ENCODE assay signal across 8 mouse cellular contexts in genomic region chr3:153912546-153913509, GRCm38 (mm10). TPM values are rescaled to one million over a fixed set of nuclear protein-coding genes. Genes with fewer than 3 reads are reported as not detected.
DNase-seq lines count a peak whose midpoint lies in the region; ATAC-seq and TF ChIP-seq lines count a peak whose summit lies in the region.

Gene Rabggtb (minus strand): TSS chr3:153913009.

- peaks cover 1% of the 10 kb centered on the region for H3K4me1 ChIP-seq in ES-Bruce4 (ENCODE audit: control insufficient read depth, insufficient read depth, low read length)
- H3K4me1 ChIP-seq in forebrain, embryonic 15.5 days = peaks cover 35% of the 10 kb centered on the region
- peaks cover 17% of the 10 kb centered on the region for H3K4me1 ChIP-seq in lung, adult 2 months (ENCODE audit: control insufficient read depth, insufficient read depth, low read length)

- no peaks in the 10 kb centered on the region for H3K27me3 ChIP-seq in ES-Bruce4 (ENCODE audit: control insufficient read depth, insufficient read depth, low read length, poor library complexity, severe bottlenecking)
- no peaks in the 10 kb centered on the region for H3K27me3 ChIP-seq in forebrain, embryonic 15.5 days

- peak within 1 kb of the TSS; percentile 55 for H3K4me2 ChIP-seq in forebrain, embryonic 15.5 days (replicated peaks)

- H3K9ac ChIP-seq in ES-Bruce4 (ENCODE audit: low read depth, poor library complexity, severe bottlenecking) = peak within 1 kb of the TSS; percentile 98
- H3K9ac ChIP-seq in forebrain, embryonic 15.5 days (replicated peaks) = peak within 1 kb of the TSS; percentile 95

- peak within 1 kb of the TSS; percentile 98 for H3K4me3 ChIP-seq in ES-Bruce4 (ENCODE audit: low read depth, low read length)
- H3K4me3 ChIP-seq in forebrain, embryonic 15.5 days = peak within 1 kb of the TSS; percentile 87
- H3K4me3 ChIP-seq in lung, adult 2 months (replicated peaks; ENCODE audit: extremely low read depth, low read depth, low read length) = peak within 1 kb of the TSS; percentile 95

- no peak for TF ChIP-seq EP300 in ES-Bruce4 (IDR thresholded peaks at IDR 0.05; ENCODE audit: insufficient read depth, low read depth, low read length)

- no peaks in the 10 kb centered on the region for H3K9me3 ChIP-seq in ES-Bruce4 (replicated peaks; ENCODE audit: control insufficient read depth, insufficient read depth, low read length, poor library complexity, severe bottlenecking)
- H3K9me3 ChIP-seq in forebrain, embryonic 15.5 days = no peaks in the 10 kb centered on the region

- DNase-seq in cerebellum, adult 11 months = peak; percentile 95
- DNase-seq in heart, postnatal 25 days (ENCODE audit: low spot score) = peak; percentile 90
- DNase-seq in layer of hippocampus, adult 18-20 months (ENCODE audit: low spot score in 2 of 2) = peak; percentile 94 to 97
- DNase-seq in lung, adult 2 months = peak; percentile 90
- peak; percentile 88 to 89 for DNase-seq in thymus, adult 18-20 months

- WGBS in forebrain, embryonic 15.5 days = under 1% methylated on average over 65 of the region's 65 CpGs
- WGBS in lung, adult 2 months = under 1% methylated on average over 65 of the region's 65 CpGs

- TF ChIP-seq CTCF in ES-Bruce4 (IDR thresholded peaks at IDR 0.05; ENCODE audit: low read depth, low read length) = no peak
- no peak for TF ChIP-seq CTCF in lung, adult 2 months (IDR thresholded peaks at IDR 0.05; ENCODE audit: insufficient read depth, low read length)

- peak within 1 kb of the TSS; percentile 92 for H3K27ac ChIP-seq in ES-Bruce4 (ENCODE audit: insufficient read depth, low read length)
- H3K27ac ChIP-seq in forebrain, embryonic 15.5 days (replicated peaks) = peak within 1 kb of the TSS; percentile 90

- intact Hi-C loops in heart, postnatal 25 days (cut with DNase I) = loop anchor here (2.0 kb wide), 1 partner anchor 30 kb away; no protein-coding TSS in a partner anchor

- peak; percentile 99 for ATAC-seq in forebrain, embryonic 15.5 days (replicated peaks)
- peak; percentile 98 for ATAC-seq in neutrophil, adult 5-6 weeks (ENCODE audit: extremely low read depth, insufficient number of reproducible peaks, low FRiP score, poor library complexity, severe bottlenecking)

- peak; percentile 60 for TF ChIP-seq POLR2A in ES-Bruce4 (IDR thresholded peaks at IDR 0.05; ENCODE audit: insufficient read depth, low read length)
- peak; percentile 89 for TF ChIP-seq POLR2A in lung, adult 2 months (IDR thresholded peaks at IDR 0.05; ENCODE audit: borderline replicate concordance, extremely low read depth, low read depth, low read length)

- H3K36me3 ChIP-seq in ES-Bruce4 (ENCODE audit: control insufficient read depth, insufficient read depth, low read length, poor library complexity, severe bottlenecking) = peaks cover 45% of the 10 kb centered on the region
- peaks cover 31% of the 10 kb centered on the region for H3K36me3 ChIP-seq in forebrain, embryonic 15.5 days

RNA-seq across cellular contexts. Expression of gene Rabggtb, which starts in this region (rescaled TPM):
- polyA plus RNA-seq in ES-Bruce4 (2011; ENCODE audit: insufficient read depth, insufficient read length, low read depth, missing spikeins) = 140 and 143 TPM in 2 replicates
- 44.0 and 47.0 TPM in 2 replicates for polyA plus RNA-seq in forebrain, embryonic 15.5 days (2015; fragmentation: Nextera tagmentation; extraction: Ambion mirVana)
- total RNA-seq in heart, postnatal 25 days (2021) = 10 to 100 TPM; 89.2 to 99.7 TPM
- total RNA-seq in layer of hippocampus, adult 18-20 months (2021) = 10 to 100 TPM; 69.4 to 71.1 TPM
- polyA plus RNA-seq in lung, adult 2 months (2012; rRNA removed) = 22.4 and 29.7 TPM in 2 replicates
- 54.6 and 56.6 TPM in 2 replicates for total RNA-seq in neutrophil, adult 5-6 weeks (2017)

Comparison
In these comparisons a context has a peak if more than half of its experiments do, and no peak if none do; other contexts are left out.
1. Peak in every context shown above with its lines: DNase-seq, ATAC-seq, H3K4me3 ChIP-seq and H3K27ac ChIP-seq.